Mouse (Mus musculus) ES-Bruce4 (cell line): ENCODE data around the gene Nkx6-1. TPM values are rescaled to one million over a fixed set of nuclear protein-coding genes. Genes with fewer than 3 reads are reported as not detected.

Experiments used
- H3K27ac ChIP-seq: 2 replicates; pipeline ENCODE4 v1.5.1; 2012; ENCODE audit warnings: low read length, inconsistent platforms; ENCODE audit not compliant: insufficient read depth
- H3K27me3 ChIP-seq: 2 replicates; pipeline ENCODE4 v1.6.1; 2012; ENCODE audit warnings: mild to moderate bottlenecking, low read length, inconsistent platforms; ENCODE audit not compliant: control insufficient read depth, poor library complexity, insufficient read depth, severe bottlenecking
- H3K36me3 ChIP-seq: 2 replicates; pipeline ENCODE4 v1.6.1; 2012; ENCODE audit warnings: inconsistent platforms, mild to moderate bottlenecking, low read length, moderate library complexity; ENCODE audit not compliant: control insufficient read depth, poor library complexity, insufficient read depth, severe bottlenecking
- H3K4me1 ChIP-seq: one replicate; pipeline ENCODE4 v1.8.1; 2011; ENCODE audit warnings: low read length; ENCODE audit not compliant: control insufficient read depth, insufficient read depth
- H3K4me3 ChIP-seq: 2 replicates; pipeline ENCODE4 v1.5.1; 2011; ENCODE audit warnings: low read depth, mild to moderate bottlenecking, low read length
- H3K9ac ChIP-seq: 2 replicates; pipeline ENCODE4 v1.6.1; 2012; ENCODE audit warnings: low read depth, mild to moderate bottlenecking, inconsistent platforms; ENCODE audit not compliant: poor library complexity, severe bottlenecking
- H3K9me3 ChIP-seq: replicated peaks from 2 replicates; pipeline ENCODE4 v1.6.1; 2012; ENCODE audit warnings: mild to moderate bottlenecking, low read length, inconsistent platforms; ENCODE audit not compliant: control insufficient read depth, poor library complexity, insufficient read depth, severe bottlenecking
- CTCF ChIP-seq: IDR thresholded peaks from one replicate; pipeline ENCODE4 v1.8.1; 2011; ENCODE audit warnings: low read depth, low read length
- EP300 ChIP-seq: IDR thresholded peaks from 2 replicates; pipeline ENCODE4 v1.6.1; 2011; ENCODE audit warnings: low read depth, low read length; ENCODE audit not compliant: insufficient read depth
- POLR2A ChIP-seq: IDR thresholded peaks from one replicate; pipeline ENCODE4 v1.8.1; 2011; ENCODE audit warnings: low read length; ENCODE audit not compliant: insufficient read depth
- polyA plus RNA-seq: library from polyadenylated mRNA; stranded (reverse); fragments of >200 nt; gene quantifications from 2 replicates; pipeline ENCODE4 v1.2.4, GENCODE M21; 2011; ENCODE audit warnings: low read depth; ENCODE audit not compliant: missing spikeins, insufficient read depth, insufficient read length

Gene Nkx6-1
- polyA plus RNA-seq, 1 experiment: not detected

DNA sequence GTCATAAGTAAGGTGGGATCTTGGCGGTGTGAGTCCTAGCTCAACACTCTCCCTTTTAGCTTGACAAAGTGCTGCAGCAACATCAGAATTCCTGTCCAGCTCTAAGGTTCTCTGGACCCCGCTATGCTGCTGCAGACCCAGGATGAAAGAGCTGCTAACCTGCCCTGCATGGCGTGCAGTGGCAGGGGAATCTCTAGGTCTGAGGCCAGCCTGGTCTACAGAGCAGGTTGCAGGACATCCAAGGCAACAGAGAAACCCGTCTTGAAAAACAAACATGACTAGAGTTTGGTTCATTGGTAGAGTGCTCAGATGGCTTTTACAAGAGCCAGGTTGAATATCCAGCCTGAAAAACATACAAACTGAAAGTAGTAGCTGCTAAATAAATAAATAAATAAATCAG, 26.7 kb downstream of the Nkx6-1 start:
- no peaks in the 10 kb centered on the region for H3K9me3 ChIP-seq
- no peaks in the 10 kb centered on the region for H3K4me1 ChIP-seq
- H3K36me3 ChIP-seq: no peaks in the 10 kb centered on the region
- H3K4me3 ChIP-seq: no peak overlapping the region
- H3K27ac ChIP-seq: no peak overlapping the region
- no peaks in the 10 kb centered on the region; the same call in 1 of the 2 replicates for H3K27me3 ChIP-seq
- TF ChIP-seq POLR2A (no peak), CTCF (no peak), EP300 (no peak)
- H3K9ac ChIP-seq: no peak overlapping the region

Other genes with a start within 250 kb of the Nkx6-1 start
- gene Cds1, start 100.1 kb upstream of the Nkx6-1 start, polyA plus RNA-seq: 15.9 and 22.9 TPM in 2 replicates